Mouse (Mus musculus) cortical plate, adult 2 months (tissue): Measurements from ENCODE around the gene Olfr366. TPM values are rescaled to one million over a fixed set of nuclear protein-coding genes. Genes with fewer than 3 reads are reported as not detected.
"Not testable (repeated sequence)": the region's sequence is repeated elsewhere in the genome, so short reads cannot be mapped to it uniquely, and the experiment has no call there.

ENCODE experiments used
- H3K27ac ChIP-seq: fragments of 200-500 bp; 2 replicates; pipeline ENCODE4 v1.5.1; 2012; ENCODE audit warnings: low read length, control low read depth, inconsistent platforms; ENCODE audit not compliant: insufficient read depth
- H3K4me1 ChIP-seq: fragments of 200-500 bp; 2 replicates; pipeline ENCODE4 v1.6.1; 2011; ENCODE audit warnings: low read length; ENCODE audit not compliant: control insufficient read depth, insufficient read depth
- H3K4me3 ChIP-seq: fragments of 200-500 bp; 2 replicates; pipeline ENCODE4 v1.5.1; 2011; ENCODE audit warnings: mild to moderate bottlenecking, low read length, control low read depth; ENCODE audit not compliant: insufficient read depth
- CTCF ChIP-seq: fragments of 200-500 bp; IDR thresholded peaks from 2 replicates; pipeline ENCODE4 v1.5.1; 2011; ENCODE audit warnings: mild to moderate bottlenecking, control low read depth, low read length; ENCODE audit not compliant: insufficient read depth; ENCODE audit errors: extremely low read depth
- POLR2A ChIP-seq: fragments of 200-500 bp; IDR thresholded peaks from 2 replicates; pipeline ENCODE4 v1.6.1; 2011; ENCODE audit warnings: mild to moderate bottlenecking, low read length, control low read depth; ENCODE audit not compliant: insufficient read depth; ENCODE audit errors: extremely low read depth
- polyA plus RNA-seq: library from polyadenylated mRNA; depleted of rRNA; stranded (reverse); fragments of >200 nt; gene quantifications from 2 replicates; pipeline ENCODE4 v1.2.3, GENCODE M21; 2012; rRNA removed

Olfr366 gene
- polyA plus RNA-seq = not detected in 2 replicates

DNA sequence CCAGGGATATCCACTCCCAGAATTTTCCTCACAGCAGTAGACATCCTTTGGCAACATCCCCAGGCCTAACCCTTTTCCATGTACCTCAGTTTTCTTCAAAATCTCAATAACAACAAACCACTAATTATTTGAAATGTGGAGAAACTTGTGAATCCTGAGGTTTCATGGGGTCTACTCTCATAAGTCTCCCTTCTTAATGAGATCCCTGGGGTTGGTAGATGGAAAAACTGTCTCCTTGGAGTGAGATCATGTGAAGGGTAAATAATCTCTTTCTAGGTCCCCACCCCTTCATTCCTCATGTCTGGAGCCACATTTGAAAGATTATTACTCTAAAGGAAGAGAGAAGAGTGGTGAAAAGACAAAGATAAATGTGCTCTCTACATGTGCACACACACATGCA, at the start of gene Olfr366:
Gene Olfr366 (plus strand): TSS at position 301 of the 400 bp plus-strand sequence.
- no peaks in the 10 kb centered on the region for H3K4me1 ChIP-seq
- no peak within 1 kb of the TSS for H3K27ac ChIP-seq
- no peak within 1 kb of the TSS for H3K4me3 ChIP-seq
- no peak for TF ChIP-seq POLR2A
- TF ChIP-seq CTCF = no peak

- H3K4me3 ChIP-seq = no peak within 1 kb of the TSS
- no peak within 1 kb of the TSS for H3K27ac ChIP-seq
- H3K4me1 ChIP-seq = no peaks in the 10 kb centered on the region
- no peak for TF ChIP-seq CTCF
- no peak for TF ChIP-seq POLR2A
Measured at GRCm38 (mm10) chr2:37187898-37188297, 23.5 kb upstream of the Olfr366 start, which contains the start of gene Olfr365. TSS of gene Olfr365 (plus strand) at chr2:37188198.

DNA sequence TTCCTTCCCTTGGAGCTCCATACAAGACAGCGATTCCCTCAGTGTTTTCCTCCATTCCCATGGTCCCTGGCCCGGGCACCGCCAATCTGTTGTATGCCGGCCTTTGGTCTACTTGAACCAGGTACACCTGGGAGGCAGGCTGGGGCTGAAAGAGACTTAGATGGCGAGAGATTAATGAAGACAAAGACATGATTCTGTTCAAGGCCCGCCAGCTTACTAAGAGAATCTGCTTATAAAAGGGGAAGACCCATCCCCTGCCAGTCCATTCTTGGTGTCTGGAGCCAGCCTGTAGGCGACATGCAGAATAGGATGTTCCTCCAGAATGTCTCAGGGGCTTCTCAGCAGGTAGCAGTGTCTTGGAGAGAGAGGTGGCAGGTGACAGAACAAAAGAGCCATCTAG, 50.4 kb downstream of the Olfr366 start:
- not testable (repeated sequence) for H3K4me1 ChIP-seq, H3K4me3 ChIP-seq, H3K27ac ChIP-seq

Other genes with a start within 250 kb of the Olfr366 start
- not detected in 2 replicates for gene Olfr357, start 217.7 kb upstream of the Olfr366 start, polyA plus RNA-seq
- gene Olfr358, start 202.2 kb upstream of the Olfr366 start, polyA plus RNA-seq = not detected in 2 replicates
- not detected in 2 replicates for gene Olfr360, start 145.8 kb upstream of the Olfr366 start, polyA plus RNA-seq
- gene Olfr361, start 122.3 kb upstream of the Olfr366 start, polyA plus RNA-seq = not detected in 2 replicates
- gene Olfr362, start 93.7 kb upstream of the Olfr366 start, polyA plus RNA-seq = not detected in 2 replicates
- gene Olfr364-ps1, start 72.3 kb upstream of the Olfr366 start, polyA plus RNA-seq = not detected in 2 replicates
- gene Olfr365, start 23.4 kb upstream of the Olfr366 start, polyA plus RNA-seq = not detected in 2 replicates
- not detected in 2 replicates for gene Olfr368, start 114.9 kb downstream of the Olfr366 start, polyA plus RNA-seq
- 21.5 and 22.1 TPM in 2 replicates for gene Pdcl, start 147.8 kb downstream of the Olfr366 start, polyA plus RNA-seq
- 25.2 and 25.5 TPM in 2 replicates for gene Rc3h2, start 211.3 kb downstream of the Olfr366 start, polyA plus RNA-seq
- 5.7 and 5.8 TPM in 2 replicates for gene Zbtb26, start 231.6 kb downstream of the Olfr366 start, polyA plus RNA-seq
- 7.2 and 7.7 TPM in 2 replicates for gene Zbtb6, start 231.6 kb downstream of the Olfr366 start, polyA plus RNA-seq
- 41.7 and 42.6 TPM in 2 replicates for gene Rabgap1, start 231.7 kb downstream of the Olfr366 start, polyA plus RNA-seq